Mouse (Mus musculus): ENCODE results near the gene Mapk10. TPM values are rescaled to one million over a fixed set of nuclear protein-coding genes. Genes with fewer than 3 reads are reported as not detected.
"Not testable (repeated sequence)": the region's sequence is repeated elsewhere in the genome, so short reads cannot be mapped to it uniquely, and the experiment has no call there.

Gene Mapk10
- polyA plus RNA-seq, 1 experiment, result not detected

GRCm38 (mm10) chr5:102946625-102947024 lies 264.5 kb downstream of the Mapk10 start:
- Histone ChIP-seq H3K27ac (ENCODE audit: insufficient read depth, low read length) (no peak overlapping the region), H3K27me3 (ENCODE audit: control insufficient read depth, insufficient read depth, low read length, poor library complexity, severe bottlenecking) (no peaks in the 10 kb centered on the region), H3K9ac (ENCODE audit: low read depth, poor library complexity, severe bottlenecking) (no peak overlapping the region), H3K9me3 (replicated peaks; ENCODE audit: control insufficient read depth, insufficient read depth, low read length, poor library complexity, severe bottlenecking) (no peaks in the 10 kb centered on the region), H3K4me1 (ENCODE audit: control insufficient read depth, insufficient read depth, low read length) (no peaks in the 10 kb centered on the region), H3K36me3 (ENCODE audit: control insufficient read depth, insufficient read depth, low read length, poor library complexity, severe bottlenecking) (no peaks in the 10 kb centered on the region), H3K4me3 (ENCODE audit: low read depth, low read length) (no peak overlapping the region)
- TF ChIP-seq CTCF (IDR thresholded peaks at IDR 0.05; ENCODE audit: low read depth, low read length) (no peak), POLR2A (IDR thresholded peaks at IDR 0.05; ENCODE audit: insufficient read depth, low read length) (no peak), EP300 (IDR thresholded peaks at IDR 0.05; ENCODE audit: insufficient read depth, low read depth, low read length) (no peak)

- H3K27ac ChIP-seq (ENCODE audit: insufficient read depth, low read length); H3K27me3 ChIP-seq (ENCODE audit: control insufficient read depth, insufficient read depth, low read length, poor library complexity, severe bottlenecking); H3K4me3 ChIP-seq (ENCODE audit: low read depth, low read length); H3K9ac ChIP-seq (ENCODE audit: low read depth, poor library complexity, severe bottlenecking); H3K9me3 ChIP-seq (replicated peaks; ENCODE audit: control insufficient read depth, insufficient read depth, low read length, poor library complexity, severe bottlenecking); H3K4me1 ChIP-seq (ENCODE audit: control insufficient read depth, insufficient read depth, low read length); H3K36me3 ChIP-seq (ENCODE audit: control insufficient read depth, insufficient read depth, low read length, poor library complexity, severe bottlenecking): not testable (repeated sequence)
These were observed 267.1 kb downstream of the Mapk10 start for GRCm38 (mm10) chr5:102943864-102944630.

DNA sequence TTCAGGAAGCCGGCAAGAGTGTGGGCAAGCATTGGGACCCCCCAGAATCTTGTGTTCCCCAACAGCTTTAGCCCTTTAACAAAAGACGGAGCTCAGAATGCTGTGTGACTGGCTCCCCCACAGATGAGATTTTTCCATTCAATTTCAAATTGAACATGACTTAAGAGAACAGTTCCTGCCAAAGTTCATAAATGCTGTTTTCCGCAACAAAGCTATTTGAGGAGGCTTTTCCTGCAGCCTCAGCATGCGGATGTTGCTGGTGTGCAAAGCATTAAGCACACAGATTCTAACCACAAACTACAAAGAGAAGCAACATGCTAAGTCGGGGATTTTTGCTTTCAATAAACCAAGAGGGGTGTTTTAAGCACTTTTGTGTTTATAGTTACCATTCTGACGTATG lies 281.0 kb downstream of the Mapk10 start:
- no peak overlapping the region for H3K4me3 ChIP-seq (ENCODE audit: low read depth, low read length)
- no peak for TF ChIP-seq EP300 (IDR thresholded peaks at IDR 0.05; ENCODE audit: insufficient read depth, low read depth, low read length)
- no peak for TF ChIP-seq CTCF (IDR thresholded peaks at IDR 0.05; ENCODE audit: low read depth, low read length)
- no peak for TF ChIP-seq POLR2A (IDR thresholded peaks at IDR 0.05; ENCODE audit: insufficient read depth, low read length)
- H3K36me3 ChIP-seq (ENCODE audit: control insufficient read depth, insufficient read depth, low read length, poor library complexity, severe bottlenecking), result no peaks in the 10 kb centered on the region

DNA sequence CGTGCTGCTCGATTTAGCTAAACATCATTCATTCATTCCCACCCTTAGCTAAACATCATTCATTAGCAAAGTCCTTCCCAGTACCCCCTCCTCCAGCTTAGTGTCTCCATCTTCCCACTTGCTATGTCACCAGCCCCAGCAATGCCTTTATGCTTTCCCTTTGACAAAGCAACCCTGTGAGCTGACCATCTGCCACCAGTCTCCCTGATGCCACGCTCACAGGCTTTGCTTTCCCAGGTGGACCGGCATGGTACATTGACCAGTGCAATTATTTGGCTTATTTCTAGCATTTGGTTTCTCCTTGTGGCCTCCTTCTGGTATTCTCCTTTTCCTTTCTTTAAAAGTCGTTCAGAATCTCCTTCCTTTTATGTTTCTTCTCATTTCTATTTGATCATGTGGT lies 284.3 kb downstream of the Mapk10 start:
- TF ChIP-seq POLR2A (IDR thresholded peaks at IDR 0.05; ENCODE audit: insufficient read depth, low read length), result no peak
- no peak for TF ChIP-seq EP300 (IDR thresholded peaks at IDR 0.05; ENCODE audit: insufficient read depth, low read depth, low read length)
- TF ChIP-seq CTCF (IDR thresholded peaks at IDR 0.05; ENCODE audit: low read depth, low read length), result no peak
- Histone ChIP-seq H3K4me3 (ENCODE audit: low read depth, low read length) (no peak overlapping the region), H3K27ac (ENCODE audit: insufficient read depth, low read length) (no peak overlapping the region), H3K9ac (ENCODE audit: low read depth, poor library complexity, severe bottlenecking) (no peak overlapping the region), H3K9me3 (replicated peaks; ENCODE audit: control insufficient read depth, insufficient read depth, low read length, poor library complexity, severe bottlenecking) (no peaks in the 10 kb centered on the region), H3K27me3 (ENCODE audit: control insufficient read depth, insufficient read depth, low read length, poor library complexity, severe bottlenecking) (no peaks in the 10 kb centered on the region; the same call in 1 of the 2 replicates), H3K36me3 (ENCODE audit: control insufficient read depth, insufficient read depth, low read length, poor library complexity, severe bottlenecking) (no peaks in the 10 kb centered on the region), H3K4me1 (ENCODE audit: control insufficient read depth, insufficient read depth, low read length) (no peaks in the 10 kb centered on the region)

More for the DNA sequence above, 281.0 kb downstream of the Mapk10 start:
- Histone ChIP-seq H3K9ac (ENCODE audit: low read depth, poor library complexity, severe bottlenecking) (no peak overlapping the region), H3K27ac (ENCODE audit: insufficient read depth, low read length) (no peak overlapping the region), H3K4me1 (ENCODE audit: control insufficient read depth, insufficient read depth, low read length) (no peaks in the 10 kb centered on the region), H3K27me3 (ENCODE audit: control insufficient read depth, insufficient read depth, low read length, poor library complexity, severe bottlenecking) (no peaks in the 10 kb centered on the region; the same call in 1 of the 2 replicates), H3K9me3 (replicated peaks; ENCODE audit: control insufficient read depth, insufficient read depth, low read length, poor library complexity, severe bottlenecking) (no peaks in the 10 kb centered on the region)

DNA sequence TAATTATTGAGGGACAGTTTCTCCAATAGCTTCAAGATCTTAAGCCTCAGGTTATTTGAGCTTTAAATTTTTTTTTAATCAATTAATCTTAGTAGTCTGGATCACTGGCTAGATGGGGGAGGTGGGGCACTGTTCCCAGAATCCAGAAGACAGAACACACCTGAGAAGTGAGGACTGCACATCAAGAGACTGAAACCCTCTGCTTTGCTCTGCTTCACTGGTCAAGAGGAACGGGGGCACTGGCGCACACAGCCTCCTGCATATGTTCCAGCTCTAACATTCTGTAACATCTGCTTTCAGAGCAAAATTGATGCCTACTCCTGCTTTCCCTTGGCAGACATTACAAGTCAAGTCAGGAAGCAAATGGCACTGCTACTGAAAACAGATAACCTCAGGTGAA lies 290.9 kb downstream of the Mapk10 start:
- no peaks in the 10 kb centered on the region for H3K27me3 ChIP-seq (ENCODE audit: control insufficient read depth, insufficient read depth, low read length, poor library complexity, severe bottlenecking)
- no peaks in the 10 kb centered on the region for H3K9me3 ChIP-seq (replicated peaks; ENCODE audit: control insufficient read depth, insufficient read depth, low read length, poor library complexity, severe bottlenecking)
- H3K4me3 ChIP-seq (ENCODE audit: low read depth, low read length), result no peak overlapping the region
- no peaks in the 10 kb centered on the region for H3K36me3 ChIP-seq (ENCODE audit: control insufficient read depth, insufficient read depth, low read length, poor library complexity, severe bottlenecking)
- H3K27ac ChIP-seq (ENCODE audit: insufficient read depth, low read length), result no peak overlapping the region
- no peak overlapping the region for H3K9ac ChIP-seq (ENCODE audit: low read depth, poor library complexity, severe bottlenecking)
- no peaks in the 10 kb centered on the region for H3K4me1 ChIP-seq (ENCODE audit: control insufficient read depth, insufficient read depth, low read length)
- TF ChIP-seq EP300 (IDR thresholded peaks at IDR 0.05; ENCODE audit: insufficient read depth, low read depth, low read length) (no peak), CTCF (IDR thresholded peaks at IDR 0.05; ENCODE audit: low read depth, low read length) (no peak), POLR2A (IDR thresholded peaks at IDR 0.05; ENCODE audit: insufficient read depth, low read length) (no peak)

GRCm38 (mm10) chr5:102905441-102906211 lies 305.5 kb downstream of the Mapk10 start:
- Histone ChIP-seq H3K9ac (ENCODE audit: low read depth, poor library complexity, severe bottlenecking) (no peak overlapping the region), H3K4me1 (ENCODE audit: control insufficient read depth, insufficient read depth, low read length) (peaks cover 6% of the 10 kb centered on the region), H3K27ac (ENCODE audit: insufficient read depth, low read length) (no peak overlapping the region; the same call in 1 of the 2 replicates), H3K36me3 (ENCODE audit: control insufficient read depth, insufficient read depth, low read length, poor library complexity, severe bottlenecking) (no peaks in the 10 kb centered on the region), H3K9me3 (replicated peaks; ENCODE audit: control insufficient read depth, insufficient read depth, low read length, poor library complexity, severe bottlenecking) (no peaks in the 10 kb centered on the region), H3K27me3 (ENCODE audit: control insufficient read depth, insufficient read depth, low read length, poor library complexity, severe bottlenecking) (no peaks in the 10 kb centered on the region), H3K4me3 (ENCODE audit: low read depth, low read length) (no peak overlapping the region)
- TF ChIP-seq EP300 (IDR thresholded peaks at IDR 0.05; ENCODE audit: insufficient read depth, low read depth, low read length) (no peak), POLR2A (IDR thresholded peaks at IDR 0.05; ENCODE audit: insufficient read depth, low read length) (no peak), CTCF (IDR thresholded peaks at IDR 0.05; ENCODE audit: low read depth, low read length) (no peak)
